Mouse (Mus musculus) embryonic facial prominence, embryonic 15.5 days (tissue): ENCODE data around the gene Zp1. TPM values are rescaled to one million over a fixed set of nuclear protein-coding genes. Genes with fewer than 3 reads are reported as not detected.

Experiments used
- ATAC-seq: fragments of 200-750 bp; cut with Nextera tagmentation; 2 replicates; pipeline ENCODE4 v1.8.0; 2017; ENCODE audit warnings: low read depth, moderate TSS enrichment; ENCODE audit not compliant: insufficient number of reproducible peaks, low FRiP score, low TSS enrichment
- H3K27ac ChIP-seq: fragments of 300-500 bp; sonication (generic); replicated peaks from 2 replicates; pipeline ENCODE4 v1.5.1; 2015; ENCODE audit warnings: mild to moderate bottlenecking, inconsistent platforms
- H3K27me3 ChIP-seq: fragments of 300-500 bp; sonication (generic); 2 replicates; pipeline ENCODE4 v1.6.1; 2015; ENCODE audit warnings: inconsistent platforms
- H3K36me3 ChIP-seq: fragments of 300-500 bp; sonication (generic); 2 replicates; pipeline ENCODE4 v1.6.1; 2015; ENCODE audit warnings: mild to moderate bottlenecking, inconsistent platforms
- H3K4me1 ChIP-seq: fragments of 300-500 bp; sonication (generic); 2 replicates; pipeline ENCODE4 v1.6.1; 2015; ENCODE audit warnings: inconsistent platforms
- H3K4me2 ChIP-seq: fragments of 300-500 bp; sonication (generic); replicated peaks from 2 replicates; pipeline ENCODE4 v1.6.1; 2015; ENCODE audit warnings: mild to moderate bottlenecking, inconsistent platforms
- H3K4me3 ChIP-seq: fragments of 300-500 bp; sonication (generic); replicated peaks from 2 replicates; pipeline ENCODE4 v1.5.1; 2015; ENCODE audit warnings: mild to moderate bottlenecking, inconsistent platforms
- H3K9ac ChIP-seq: fragments of 300-500 bp; sonication (generic); 2 replicates; pipeline ENCODE4 v1.6.1; 2015; ENCODE audit warnings: inconsistent platforms
- H3K9me3 ChIP-seq: fragments of 300-500 bp; sonication (generic); replicated peaks from 2 replicates; pipeline ENCODE4 v1.6.1; 2016; ENCODE audit warnings: inconsistent platforms
- WGBS: fragments of 180-500 bp; shearing (Covaris S2); methylation state at CpG from one replicate; pipeline ENCODE4 v1.1.7; 2015; 5-methylcytosine and 5-hydroxymethylcytosine counted together
- polyA plus RNA-seq: library from polyadenylated mRNA; unstranded; fragments of >200 nt; fragmentation: Nextera tagmentation; extraction: Ambion mirVana; gene quantifications from 2 replicates; pipeline ENCODE4 v1.2.1, GENCODE M21; 2015

Zp1 gene
- polyA plus RNA-seq, 1 experiment from 2014 or later = not detected

- H3K27me3 ChIP-seq = no peaks in the 10 kb centered on the region
- H3K27ac ChIP-seq = peak overlapping the region; percentile 55
- 68% methylated on average over 14 of the region's 14 CpGs for WGBS
- no peak overlapping the region for H3K4me2 ChIP-seq
- ATAC-seq = no peak
- H3K4me3 ChIP-seq = no peak overlapping the region
- peaks cover 43% of the 10 kb centered on the region for H3K36me3 ChIP-seq
- H3K9ac ChIP-seq = no peak overlapping the region
- peaks cover 38% of the 10 kb centered on the region for H3K4me1 ChIP-seq
- H3K9me3 ChIP-seq = no peaks in the 10 kb centered on the region
Observed at GRCm38 (mm10) chr19:10871328-10871961, 49.0 kb downstream of the Zp1 start.

GRCm38 (mm10) chr19:10870676-10871075, 49.8 kb downstream of the Zp1 start:
- Histone ChIP-seq H3K4me3 (no peak overlapping the region), H3K27me3 (no peaks in the 10 kb centered on the region), H3K4me2 (no peak overlapping the region), H3K9ac (no peak overlapping the region), H3K4me1 (peaks cover 34% of the 10 kb centered on the region), H3K27ac (peak overlapping the region; percentile 55), H3K36me3 (peaks cover 49% of the 10 kb centered on the region), H3K9me3 (no peaks in the 10 kb centered on the region)
- no peak for ATAC-seq
- 84% methylated on average over 3 of the region's 3 CpGs for WGBS

GRCm38 (mm10) chr19:10869886-10870527, 50.4 kb downstream of the Zp1 start, which contains the start of gene Tmem132a:
Gene Tmem132a, minus strand, starts transcription at chr19:10869940.
- Histone ChIP-seq H3K4me1 (peaks cover 34% of the 10 kb centered on the region), H3K4me3 (peak within 1 kb of the TSS; percentile 75), H3K4me2 (peak within 1 kb of the TSS; percentile 79), H3K9ac (peak within 1 kb of the TSS; percentile 74), H3K9me3 (no peaks in the 10 kb centered on the region), H3K36me3 (peaks cover 56% of the 10 kb centered on the region), H3K27ac (peak within 1 kb of the TSS; percentile 91), H3K27me3 (no peaks in the 10 kb centered on the region)
- WGBS = 4% methylated on average over 8 of the region's 8 CpGs
- peak; percentile 37 for ATAC-seq

- peaks cover 61% of the 10 kb centered on the region for H3K36me3 ChIP-seq
- WGBS = under 1% methylated on average over 42 of the region's 43 CpGs
- peak overlapping the region; percentile 91 for H3K27ac ChIP-seq
- H3K4me2 ChIP-seq = peak overlapping the region; percentile 79
- no peaks in the 10 kb centered on the region for H3K27me3 ChIP-seq
- H3K4me1 ChIP-seq = peaks cover 34% of the 10 kb centered on the region
- no peaks in the 10 kb centered on the region for H3K9me3 ChIP-seq
- peak; percentile 92 for ATAC-seq
- H3K9ac ChIP-seq = peak overlapping the region; percentile 74
- H3K4me3 ChIP-seq = peak overlapping the region; percentile 75
Observed at GRCm38 (mm10) chr19:10869241-10869885, 51.1 kb downstream of the Zp1 start.

- WGBS = under 1% methylated on average over 17 of the region's 17 CpGs
- H3K9ac ChIP-seq = peak overlapping the region; percentile 74
- peaks cover 34% of the 10 kb centered on the region for H3K4me1 ChIP-seq
- H3K4me3 ChIP-seq = peak overlapping the region; percentile 75
- H3K27me3 ChIP-seq = no peaks in the 10 kb centered on the region
- no peaks in the 10 kb centered on the region for H3K9me3 ChIP-seq
- peak overlapping the region; percentile 79 for H3K4me2 ChIP-seq
- ATAC-seq = no peak
- H3K27ac ChIP-seq = peak overlapping the region; percentile 91; the same call in 1 of the 2 replicates
- peaks cover 61% of the 10 kb centered on the region for H3K36me3 ChIP-seq
Observed at GRCm38 (mm10) chr19:10868623-10869141, 51.8 kb downstream of the Zp1 start.

GRCm38 (mm10) chr19:10867946-10868622, 52.3 kb downstream of the Zp1 start:
- WGBS = 23% methylated on average over 5 of the region's 5 CpGs
- Histone ChIP-seq H3K4me2 (peak overlapping the region; percentile 79), H3K27me3 (no peaks in the 10 kb centered on the region), H3K4me1 (peaks cover 34% of the 10 kb centered on the region), H3K9ac (peak overlapping the region; percentile 74), H3K36me3 (peaks cover 61% of the 10 kb centered on the region), H3K27ac (no peak overlapping the region), H3K9me3 (no peaks in the 10 kb centered on the region), H3K4me3 (peak overlapping the region; percentile 75)
- ATAC-seq = no peak

GRCm38 (mm10) chr19:10866351-10866750, 54.1 kb downstream of the Zp1 start:
- Histone ChIP-seq H3K4me2 (no peak overlapping the region), H3K9me3 (no peaks in the 10 kb centered on the region), H3K27ac (no peak overlapping the region), H3K4me3 (no peak overlapping the region), H3K27me3 (no peaks in the 10 kb centered on the region), H3K9ac (no peak overlapping the region), H3K36me3 (peaks cover 60% of the 10 kb centered on the region), H3K4me1 (peaks cover 34% of the 10 kb centered on the region)
- ATAC-seq = no peak
- WGBS = 92% methylated on average over 13 of the region's 13 CpGs

Other genes with a start within 250 kb of the Zp1 start
- not detected in 2 replicates for gene Pga5, start 242.6 kb downstream of the Zp1 start, polyA plus RNA-seq
- 43.0 and 47.0 TPM in 2 replicates for gene Vps37c, start 231.9 kb downstream of the Zp1 start, polyA plus RNA-seq
- 0.81 and 1.3 TPM in 2 replicates for gene Cd5, start 181.6 kb downstream of the Zp1 start, polyA plus RNA-seq
- 0.05 TPM in 1 of 2 replicates, not detected in the other for gene Cd6, start 90.6 kb downstream of the Zp1 start, polyA plus RNA-seq
- gene Slc15a3, start 80.9 kb downstream of the Zp1 start, polyA plus RNA-seq = 2.0 and 2.3 TPM in 2 replicates
- gene Tmem132a, start 50.7 kb downstream of the Zp1 start, polyA plus RNA-seq = 82.1 and 82.5 TPM in 2 replicates
- 133 and 139 TPM in 2 replicates for gene Tmem109, start 38.6 kb downstream of the Zp1 start, polyA plus RNA-seq
- gene Prpf19, start 25.4 kb downstream of the Zp1 start, polyA plus RNA-seq = 45.2 and 49.4 TPM in 2 replicates
- 0.07 and 0.08 TPM in 2 replicates for gene Ptgdr2, start 16.5 kb upstream of the Zp1 start, polyA plus RNA-seq
- gene Ccdc86, start 28.6 kb upstream of the Zp1 start, polyA plus RNA-seq = 26.3 and 27.3 TPM in 2 replicates
- 0.32 and 1.1 TPM in 2 replicates for gene Ms4a10, start 54.0 kb upstream of the Zp1 start, polyA plus RNA-seq
- gene Ms4a15, start 72.6 kb upstream of the Zp1 start, polyA plus RNA-seq = not detected in 2 replicates
- gene Ms4a18, start 97.4 kb upstream of the Zp1 start, polyA plus RNA-seq = not detected in 2 replicates
- not detected in 2 replicates for gene Ms4a8a, start 160.5 kb upstream of the Zp1 start, polyA plus RNA-seq
- gene 1700017D01Rik, start 210.2 kb upstream of the Zp1 start, polyA plus RNA-seq = not detected in 2 replicates
- gene 1700025F22Rik, start 244.7 kb upstream of the Zp1 start, polyA plus RNA-seq = not detected in 2 replicates